Mouse (Mus musculus): Measurements from ENCODE around the gene Csnk1g1. TPM values are rescaled to one million over a fixed set of nuclear protein-coding genes. Genes with fewer than 3 reads are reported as not detected.

Csnk1g1 gene
- 16.9 and 19.5 TPM in 2 replicates for total RNA-seq (2014; fragmentation: Nextera tagmentation)
- 11.8 and 16.5 TPM in 2 replicates for total RNA-seq (2017)

- peak; percentile 98 for ATAC-seq (replicated peaks; ENCODE audit: poor library complexity, severe bottlenecking)
Measured at GRCm38 (mm10) chr9:65908394-65909300, at the start of gene Csnk1g1, which contains the start of gene Trip4. Gene Csnk1g1 (plus strand): TSS chr9:65908924. Gene Trip4 (minus strand): TSS chr9:65908794.

GRCm38 (mm10) chr9:65859656-65860055 lies 49.1 kb upstream of the Csnk1g1 start:
- ATAC-seq (replicated peaks; ENCODE audit: poor library complexity, severe bottlenecking) = no peak

- ATAC-seq (replicated peaks; ENCODE audit: poor library complexity, severe bottlenecking) = peak; percentile 100
Measured at GRCm38 (mm10) chr9:65884564-65885315, 24.0 kb upstream of the Csnk1g1 start.

- ATAC-seq (replicated peaks; ENCODE audit: poor library complexity, severe bottlenecking) = peak; percentile 99
Measured at GRCm38 (mm10) chr9:65890143-65890628, 18.5 kb upstream of the Csnk1g1 start, which contains the start of gene Pclaf. Gene Pclaf (plus strand): TSS chr9:65890237.

- peak; percentile 41; the same call in 1 of the 2 replicates for ATAC-seq (replicated peaks; ENCODE audit: poor library complexity, severe bottlenecking)
Measured at GRCm38 (mm10) chr9:65891126-65891525, 17.6 kb upstream of the Csnk1g1 start.

GRCm38 (mm10) chr9:65896977-65897376 lies 11.7 kb upstream of the Csnk1g1 start:
- no peak for ATAC-seq (replicated peaks; ENCODE audit: poor library complexity, severe bottlenecking)

GRCm38 (mm10) chr9:65902879-65903278 lies 5.8 kb upstream of the Csnk1g1 start:
- ATAC-seq (replicated peaks; ENCODE audit: poor library complexity, severe bottlenecking) = peak; percentile 44; the same call in 1 of the 2 replicates

GRCm38 (mm10) chr9:65903419-65903818 lies 5.3 kb upstream of the Csnk1g1 start:
- no peak for ATAC-seq (replicated peaks; ENCODE audit: poor library complexity, severe bottlenecking)

GRCm38 (mm10) chr9:65909301-65909801 lies 627 bp downstream of the Csnk1g1 start:
- ATAC-seq (replicated peaks; ENCODE audit: poor library complexity, severe bottlenecking) = peak; percentile 68

GRCm38 (mm10) chr9:65909837-65910236 lies 1.1 kb downstream of the Csnk1g1 start:
- no peak for ATAC-seq (replicated peaks; ENCODE audit: poor library complexity, severe bottlenecking)

- no peak for ATAC-seq (replicated peaks; ENCODE audit: poor library complexity, severe bottlenecking)
Measured at GRCm38 (mm10) chr9:65913976-65914375, 5.3 kb downstream of the Csnk1g1 start.

GRCm38 (mm10) chr9:65917015-65917414 lies 8.3 kb downstream of the Csnk1g1 start:
- no peak for ATAC-seq (replicated peaks; ENCODE audit: poor library complexity, severe bottlenecking)

- ATAC-seq (replicated peaks; ENCODE audit: poor library complexity, severe bottlenecking) = peak; percentile 63
Measured at GRCm38 (mm10) chr9:65928456-65928855, 19.7 kb downstream of the Csnk1g1 start.

GRCm38 (mm10) chr9:65929826-65930225 lies 21.1 kb downstream of the Csnk1g1 start:
- ATAC-seq (replicated peaks; ENCODE audit: poor library complexity, severe bottlenecking) = no peak

- ATAC-seq (replicated peaks; ENCODE audit: poor library complexity, severe bottlenecking) = no peak
Measured at GRCm38 (mm10) chr9:65937566-65937965, 28.8 kb downstream of the Csnk1g1 start.

GRCm38 (mm10) chr9:65951082-65951587 lies 42.4 kb downstream of the Csnk1g1 start:
- ATAC-seq (replicated peaks; ENCODE audit: poor library complexity, severe bottlenecking) = no peak

GRCm38 (mm10) chr9:65970009-65970408 lies 61.3 kb downstream of the Csnk1g1 start:
- ATAC-seq (replicated peaks; ENCODE audit: poor library complexity, severe bottlenecking) = no peak

GRCm38 (mm10) chr9:65973206-65973605 lies 64.5 kb downstream of the Csnk1g1 start:
- ATAC-seq (replicated peaks; ENCODE audit: poor library complexity, severe bottlenecking) = no peak

GRCm38 (mm10) chr9:65975886-65976285 lies 67.2 kb downstream of the Csnk1g1 start:
- ATAC-seq (replicated peaks; ENCODE audit: poor library complexity, severe bottlenecking) = no peak

GRCm38 (mm10) chr9:65982841-65983240 lies 74.1 kb downstream of the Csnk1g1 start:
- ATAC-seq (replicated peaks; ENCODE audit: poor library complexity, severe bottlenecking) = peak; percentile 99

Data from granulocyte monocyte progenitor cell, adult 5-6 weeks (primary cell).